Mouse (Mus musculus) MEL (cell line): ENCODE data around the gene Tas2r119. TPM values are rescaled to one million over a fixed set of nuclear protein-coding genes. Genes with fewer than 3 reads are reported as not detected.
"Not testable (repeated sequence)": the region's sequence is repeated elsewhere in the genome, so short reads cannot be mapped to it uniquely, and the experiment has no call there.

Experiments used
- DNase-seq: peaks from one replicate; pipeline ENCODE4 v3.0.0; 2011; ENCODE audit warnings: low read depth, low spot score
- H3K27ac ChIP-seq: 2 replicates; pipeline ENCODE4 v1.5.1; 2012; ENCODE audit warnings: low read depth, mild to moderate bottlenecking, control low read depth, low read length, moderate library complexity; ENCODE audit not compliant: control insufficient read depth
- H3K27me3 ChIP-seq, 2 experiments: fragments of 150-350 bp in 1 of 2; sonication (generic) in 1 of 2; 2 replicates each; pipeline ENCODE4 v1.6.1; 2012; ENCODE audit warnings: low read length in 2 of 2, mild to moderate bottlenecking in 2 of 2, improper control_type of control experiment in 1 of 2, moderate library complexity in 1 of 2; ENCODE audit not compliant: insufficient read depth in 2 of 2, control insufficient read depth in 1 of 2
- H3K36me3 ChIP-seq, 2 experiments: 2 replicates each; pipeline ENCODE4 v1.6.1; 2012 to 2014; ENCODE audit warnings: low read length in 2 of 2, improper control_type of control experiment in 1 of 2, inconsistent platforms in 1 of 2, mild to moderate bottlenecking in 1 of 2; ENCODE audit not compliant: insufficient read depth in 2 of 2, control insufficient read depth in 1 of 2
- H3K4me1 ChIP-seq, 2 experiments: fragments of 150-350 bp in 1 of 2; sonication (generic) in 1 of 2; 2 replicates each; pipeline ENCODE4 v1.6.1; 2012; ENCODE audit warnings: low read length in 2 of 2, improper control_type of control experiment in 1 of 2, mild to moderate bottlenecking in 1 of 2; ENCODE audit not compliant: insufficient read depth in 2 of 2, control insufficient read depth in 1 of 2
- H3K4me3 ChIP-seq, 2 experiments: fragments of 150-350 bp in 1 of 2; sonication (generic) in 1 of 2; 2 replicates each; pipeline ENCODE4 v1.5.1; 2012; ENCODE audit warnings: low read depth in 2 of 2, low read length in 2 of 2, mild to moderate bottlenecking in 2 of 2, moderate library complexity in 2 of 2, control low read depth in 1 of 2, improper control_type of control experiment in 1 of 2; ENCODE audit not compliant: control insufficient read depth in 1 of 2, insufficient read depth in 1 of 2
- H3K79me2 ChIP-seq: 2 replicates; pipeline ENCODE4 v1.6.1; 2012; ENCODE audit warnings: mild to moderate bottlenecking, low read length, moderate library complexity; ENCODE audit not compliant: control insufficient read depth, poor library complexity, insufficient read depth
- H3K9ac ChIP-seq: 2 replicates; pipeline ENCODE4 v1.6.1; 2012; ENCODE audit warnings: low read depth, mild to moderate bottlenecking, control low read depth, low read length, moderate library complexity; ENCODE audit not compliant: control insufficient read depth, poor library complexity, severe bottlenecking
- H3K9me3 ChIP-seq: fragments of 150-350 bp; sonication (generic); replicated peaks from 2 replicates; pipeline ENCODE4 v1.6.1; 2012; ENCODE audit warnings: mild to moderate bottlenecking, low read length, improper control_type of control experiment, moderate library complexity; ENCODE audit not compliant: insufficient read depth
- BHLHE40 ChIP-seq: IDR thresholded peaks from 2 replicates; pipeline ENCODE4 v1.6.1; 2012; ENCODE audit warnings: low read depth, mild to moderate bottlenecking, inconsistent platforms, low read length, improper control_type of control experiment, borderline replicate concordance
- CHD2 ChIP-seq: IDR thresholded peaks from 2 replicates; pipeline ENCODE4 v1.6.1; 2011; ENCODE audit warnings: low read length, improper control_type of control experiment
- ELF1 ChIP-seq: IDR thresholded peaks from 2 replicates; pipeline ENCODE4 v1.6.1; 2014; ENCODE audit warnings: low read depth, mild to moderate bottlenecking, inconsistent platforms, low read length, improper control_type of control experiment, moderate library complexity
- ETS1 ChIP-seq: IDR thresholded peaks from 2 replicates; pipeline ENCODE4 v1.6.1; 2012; ENCODE audit warnings: low read depth, mild to moderate bottlenecking, inconsistent platforms, low read length, improper control_type of control experiment, moderate library complexity
- GATA1 ChIP-seq: IDR thresholded peaks from 2 replicates; pipeline ENCODE4 v1.6.1; 2011; ENCODE audit warnings: low read depth, low read length, improper control_type of control experiment
- KAT2A ChIP-seq: conservative IDR thresholded peaks from 2 replicates; pipeline ENCODE4 v1.6.1; 2012; ENCODE audit warnings: low read depth, low read length, improper control_type of control experiment, inconsistent platforms
- MAFK ChIP-seq: IDR thresholded peaks from 2 replicates; pipeline ENCODE4 v1.6.1; 2011; ENCODE audit warnings: low read depth, mild to moderate bottlenecking, low read length, improper control_type of control experiment, borderline replicate concordance
- MXI1 ChIP-seq: IDR thresholded peaks from 2 replicates; pipeline ENCODE4 v1.6.1; 2011; ENCODE audit warnings: mild to moderate bottlenecking, low read depth, low read length, improper control_type of control experiment
- MYC ChIP-seq: IDR thresholded peaks from 2 replicates; pipeline ENCODE4 v1.6.1; 2011; ENCODE audit warnings: low read depth, mild to moderate bottlenecking, low read length, improper control_type of control experiment, moderate library complexity
- POLR2AphosphoS2 ChIP-seq: IDR thresholded peaks from 2 replicates; pipeline ENCODE4 v1.6.1; 2011; ENCODE audit warnings: low read length, improper control_type of control experiment
- SIN3A ChIP-seq: IDR thresholded peaks from 2 replicates; pipeline ENCODE4 v1.6.1; 2012; ENCODE audit warnings: low read length, improper control_type of control experiment, inconsistent platforms
- TAL1 ChIP-seq: IDR thresholded peaks from 2 replicates; pipeline ENCODE4 v1.6.1; 2012; ENCODE audit warnings: mild to moderate bottlenecking, inconsistent platforms, low read length, moderate library complexity, mixed read lengths
- TBP ChIP-seq: IDR thresholded peaks from 2 replicates; pipeline ENCODE4 v1.8.0; 2011; ENCODE audit warnings: low read depth, low read length, improper control_type of control experiment
- USF1 ChIP-seq: IDR thresholded peaks from 2 replicates; pipeline ENCODE4 v1.6.1; 2014; ENCODE audit warnings: low read depth, mild to moderate bottlenecking, inconsistent platforms, low read length, improper control_type of control experiment, moderate library complexity
- ZMIZ1 ChIP-seq: IDR thresholded peaks from 2 replicates; pipeline ENCODE4 v1.6.1; 2012; ENCODE audit warnings: low read depth, mild to moderate bottlenecking, inconsistent platforms, low read length, improper control_type of control experiment, moderate library complexity
- polyA plus RNA-seq, 2 experiments: library from polyadenylated mRNA; stranded (reverse) in 1 of 2; unstranded in 1 of 2; fragments of >175 nt in 1 of 2; fragments of >200 nt in 1 of 2; gene quantifications; 2 replicates each; pipeline versions ENCODE4 v1.2.1 to v1.2.4; 2012; ENCODE audit warnings: low replicate concordance in 2 of 2, low read depth in 1 of 2; ENCODE audit not compliant: insufficient read length in 2 of 2, insufficient read depth in 1 of 2, missing spikeins in 1 of 2
- total RNA-seq: library from RNA; depleted of rRNA; stranded (reverse); fragments of 300-350 nt; gene quantifications from 2 replicates; pipeline ENCODE4 v1.2.3, GENCODE M21; 2012

The Tas2r119 gene
- total and polyA plus RNA-seq, 3 experiments: not detected

GRCm38 (mm10) chr15:32198561-32198960, 21.5 kb downstream of the Tas2r119 start:
- Histone ChIP-seq H3K36me3 (no peaks in the 10 kb centered on the region), H3K9ac (no peak overlapping the region), H3K9me3 (no peaks in the 10 kb centered on the region), H3K4me1 (no peaks in the 10 kb centered on the region), H3K4me3 (no peak overlapping the region), H3K27ac (no peak overlapping the region), H3K27me3 (no peaks in the 10 kb centered on the region), H3K79me2 (no peaks in the 10 kb centered on the region)
- no peak for DNase-seq
- no peak for TF ChIP-seq TBP

- Histone ChIP-seq H3K4me1 (no peaks in the 10 kb centered on the region), H3K27ac (no peak overlapping the region), H3K9ac (no peak overlapping the region), H3K79me2 (no peaks in the 10 kb centered on the region), H3K27me3 (no peaks in the 10 kb centered on the region), H3K9me3 (no peaks in the 10 kb centered on the region), H3K36me3 (no peaks in the 10 kb centered on the region), H3K4me3 (no peak overlapping the region)
- DNase-seq: no peak
- TF ChIP-seq ELF1: no peak
- no peak for TF ChIP-seq GATA1
- no peak for TF ChIP-seq MXI1
- no peak for TF ChIP-seq ETS1
- TF ChIP-seq POLR2AphosphoS2: no peak
- TF ChIP-seq KAT2A: no peak
These were observed 26.2 kb downstream of the Tas2r119 start for GRCm38 (mm10) chr15:32203242-32203641.

- Histone ChIP-seq H3K9ac (no peak overlapping the region), H3K9me3 (no peaks in the 10 kb centered on the region), H3K27ac (no peak overlapping the region)
- DNase-seq: no peak
- TF ChIP-seq TAL1 (no peak), MYC (no peak), SIN3A (no peak), MAFK (no peak), CHD2 (no peak), BHLHE40 (no peak), USF1 (no peak), ZMIZ1 (no peak)
- TF ChIP-seq, all 39 proteins: peak for 0
- Histone ChIP-seq H3K27me3 (no peaks in the 10 kb centered on the region), H3K4me3 (no peak overlapping the region), H3K79me2 (no peaks in the 10 kb centered on the region), H3K4me1 (no peaks in the 10 kb centered on the region), H3K36me3 (no peaks in the 10 kb centered on the region)
These were observed 27.8 kb downstream of the Tas2r119 start for GRCm38 (mm10) chr15:32204908-32205307.

- not testable (repeated sequence) for H3K79me2 ChIP-seq, H3K36me3 ChIP-seq, H3K9me3 ChIP-seq, H3K9ac ChIP-seq, H3K27ac ChIP-seq, H3K4me1 ChIP-seq, H3K27me3 ChIP-seq, DNase-seq, H3K4me3 ChIP-seq
These were observed 37.6 kb downstream of the Tas2r119 start for GRCm38 (mm10) chr15:32214687-32215086.
